Mouse (Mus musculus) limb, embryonic 13.5 days (tissue): ENCODE data around the gene Mtf2. TPM values are rescaled to one million over a fixed set of nuclear protein-coding genes. Genes with fewer than 3 reads are reported as not detected.
A peak's percentile ranks its signal among the peaks of the same experiment; 100 is the strongest.
"Not testable (repeated sequence)": the region's sequence is repeated elsewhere in the genome, so short reads cannot be mapped to it uniquely, and the experiment has no call there.

Source experiments
- ATAC-seq: fragments of 200-750 bp; cut with Nextera tagmentation; 2 replicates; pipeline ENCODE4 v1.8.0; 2017; ENCODE audit warnings: low read depth, moderate number of reproducible peaks, moderate TSS enrichment; ENCODE audit not compliant: low FRiP score
- H3K27ac ChIP-seq: fragments of 300-500 bp; sonication (generic); 2 replicates; pipeline ENCODE4 v1.5.1; 2015; ENCODE audit warnings: inconsistent platforms, mild to moderate bottlenecking, moderate library complexity
- H3K27me3 ChIP-seq: fragments of 300-500 bp; sonication (generic); 2 replicates; pipeline ENCODE4 v1.6.1; 2015; ENCODE audit warnings: mild to moderate bottlenecking, inconsistent platforms
- H3K36me3 ChIP-seq: fragments of 300-500 bp; sonication (generic); 2 replicates; pipeline ENCODE4 v1.6.1; 2015; ENCODE audit warnings: inconsistent platforms, mild to moderate bottlenecking, moderate library complexity
- H3K4me1 ChIP-seq: fragments of 300-500 bp; sonication (generic); 2 replicates; pipeline ENCODE4 v1.6.1; 2015; ENCODE audit warnings: inconsistent platforms
- H3K4me2 ChIP-seq: fragments of 300-500 bp; sonication (generic); replicated peaks from 2 replicates; pipeline ENCODE4 v1.6.1; 2015; ENCODE audit warnings: inconsistent platforms, mild to moderate bottlenecking, moderate library complexity
- H3K4me3 ChIP-seq: fragments of 300-500 bp; sonication (generic); 2 replicates; pipeline ENCODE4 v1.5.1; 2015; ENCODE audit warnings: moderate library complexity, mild to moderate bottlenecking, inconsistent platforms
- H3K9ac ChIP-seq: fragments of 300-500 bp; sonication (generic); 2 replicates; pipeline ENCODE4 v1.6.1; 2015; ENCODE audit warnings: mild to moderate bottlenecking, inconsistent platforms
- H3K9me3 ChIP-seq: fragments of 300-500 bp; sonication (generic); 2 replicates; pipeline ENCODE4 v1.6.1; 2016; ENCODE audit warnings: inconsistent platforms
- WGBS: fragments of 180-500 bp; shearing (Covaris S2); methylation state at CpG from one replicate; pipeline ENCODE4 v1.1.7; 2015; 5-methylcytosine and 5-hydroxymethylcytosine counted together
- polyA plus RNA-seq: library from polyadenylated mRNA; unstranded; fragments of >200 nt; fragmentation: Nextera tagmentation; extraction: Ambion mirVana; gene quantifications from 2 replicates; pipeline ENCODE4 v1.2.1, GENCODE M21; 2015

Gene Mtf2
- 142 and 159 TPM in 2 replicates for polyA plus RNA-seq

DNA sequence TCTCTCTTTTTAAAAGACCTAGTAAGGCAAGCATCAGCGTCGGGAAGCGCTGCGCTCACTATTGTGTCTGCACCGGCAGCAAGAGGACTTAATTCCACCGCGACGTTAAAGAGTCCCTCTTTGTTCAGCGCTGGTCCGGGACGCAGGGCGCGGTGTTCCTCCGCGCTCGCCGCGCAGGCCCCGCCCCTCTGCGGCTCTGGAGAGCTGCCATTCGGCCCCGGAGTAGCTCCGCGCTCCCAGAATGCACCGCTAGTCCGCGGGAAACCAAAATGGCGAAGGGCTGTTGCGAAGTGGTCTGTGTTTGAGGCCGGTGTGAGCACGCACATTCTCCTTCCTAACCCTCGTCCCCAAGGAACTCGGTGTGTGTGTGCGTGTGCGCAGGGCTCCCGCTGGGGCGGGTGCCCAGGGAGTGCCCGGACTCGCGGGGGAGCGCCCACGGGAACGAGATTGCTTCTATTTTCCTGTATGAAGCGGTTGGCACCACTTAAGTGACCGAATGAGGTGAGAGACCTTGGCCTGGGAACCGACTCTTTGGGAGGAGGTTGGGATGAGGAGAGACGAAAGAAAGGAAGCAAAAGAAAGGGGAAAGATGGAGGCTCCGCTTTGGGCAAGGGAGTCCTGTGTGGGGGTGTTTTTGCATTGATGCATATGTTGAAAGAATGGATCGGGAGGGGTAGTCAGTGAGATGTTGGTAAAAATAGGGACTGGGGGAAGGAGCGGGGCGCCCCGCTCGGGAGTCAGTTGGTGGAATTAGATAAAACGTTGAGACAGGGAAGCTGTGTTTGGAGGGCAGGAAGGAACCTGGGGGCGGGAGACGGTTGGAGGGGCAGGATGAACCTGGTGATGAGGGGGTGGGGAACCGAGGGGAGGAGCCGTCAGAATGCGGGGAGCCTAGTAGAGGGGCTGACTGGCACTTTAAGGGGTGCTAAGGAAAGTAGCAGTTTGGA lies at the start of gene Mtf2:
Mtf2 (plus strand) TSS at position 210 of the 947 bp plus-strand sequence.
- under 1% methylated on average over 59 of the region's 59 CpGs for WGBS
- Histone ChIP-seq H3K9me3 (no peaks in the 10 kb centered on the region), H3K4me3 (peak within 1 kb of the TSS; percentile 96), H3K27ac (peak within 1 kb of the TSS; percentile 94), H3K27me3 (no peaks in the 10 kb centered on the region), H3K4me1 (peaks cover 12% of the 10 kb centered on the region), H3K9ac (peak within 1 kb of the TSS; percentile 98), H3K36me3 (peaks cover 25% of the 10 kb centered on the region), H3K4me2 (peak within 1 kb of the TSS; percentile 71)
- peak; percentile 94 for ATAC-seq

DNA sequence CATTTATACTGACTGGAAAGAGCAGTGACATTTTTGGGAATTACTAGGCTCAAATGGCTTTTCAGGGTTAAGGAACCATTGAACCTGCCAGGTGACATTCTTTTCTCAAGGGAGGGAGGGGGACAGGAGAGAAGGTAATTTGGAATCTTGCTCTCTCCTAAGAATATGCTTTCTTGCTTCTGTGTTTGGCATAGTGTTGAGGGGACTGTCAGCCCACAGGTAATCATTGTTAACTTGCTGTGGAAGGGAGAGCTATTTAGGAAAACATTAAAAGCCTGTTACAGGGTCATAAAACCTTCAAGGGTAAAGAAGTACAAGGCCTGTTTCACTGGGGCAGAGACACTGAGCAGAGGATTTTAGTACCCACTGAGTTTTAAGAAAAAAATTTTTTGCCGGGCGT lies 48.2 kb upstream of the Mtf2 start:
- 52% methylated on average over 2 of the region's 2 CpGs for WGBS
- Histone ChIP-seq H3K27me3 (no peaks in the 10 kb centered on the region), H3K9ac (no peak overlapping the region), H3K36me3 (no peaks in the 10 kb centered on the region), H3K4me3 (no peak overlapping the region), H3K27ac (no peak overlapping the region), H3K4me2 (no peak overlapping the region), H3K4me1 (no peaks in the 10 kb centered on the region), H3K9me3 (no peaks in the 10 kb centered on the region)
- no peak for ATAC-seq

DNA sequence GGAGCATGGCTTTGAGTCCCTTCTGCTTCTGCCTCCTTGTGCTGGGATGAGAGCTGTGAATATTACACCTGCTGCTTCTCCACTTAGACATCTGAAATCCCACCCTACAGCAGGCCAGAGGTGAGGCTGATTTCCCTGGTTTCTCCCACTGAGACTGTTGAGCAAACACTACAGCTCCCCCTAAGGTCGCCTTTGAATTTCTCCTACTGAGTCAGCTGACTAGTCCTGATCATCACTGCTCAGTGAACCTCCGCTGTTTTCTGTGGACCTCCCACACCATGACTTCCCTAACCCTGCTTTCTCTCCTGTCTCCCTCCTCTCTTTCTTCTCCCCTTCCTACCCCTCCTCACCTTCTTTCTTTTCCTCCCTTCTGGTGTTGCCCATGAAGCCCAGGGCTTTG lies 46.1 kb upstream of the Mtf2 start:
- no peak overlapping the region for H3K9ac ChIP-seq
- H3K36me3 ChIP-seq, result no peaks in the 10 kb centered on the region
- WGBS, result 22% methylated on average over 2 of the region's 2 CpGs
- no peak overlapping the region for H3K27ac ChIP-seq
- H3K27me3 ChIP-seq, result no peaks in the 10 kb centered on the region
- H3K9me3 ChIP-seq, result no peaks in the 10 kb centered on the region
- no peak for ATAC-seq
- H3K4me1 ChIP-seq, result no peaks in the 10 kb centered on the region
- no peak overlapping the region for H3K4me2 ChIP-seq
- H3K4me3 ChIP-seq, result no peak overlapping the region

GRCm38 (mm10) chr5:108021346-108021745 lies 44.1 kb upstream of the Mtf2 start:
- no peak for ATAC-seq
- H3K27ac ChIP-seq, result no peak overlapping the region
- H3K36me3 ChIP-seq, result no peaks in the 10 kb centered on the region
- H3K4me2 ChIP-seq, result no peak overlapping the region
- no peaks in the 10 kb centered on the region for H3K9me3 ChIP-seq
- H3K27me3 ChIP-seq, result no peaks in the 10 kb centered on the region
- H3K9ac ChIP-seq, result no peak overlapping the region
- no peaks in the 10 kb centered on the region for H3K4me1 ChIP-seq
- H3K4me3 ChIP-seq, result no peak overlapping the region
- WGBS, result 47% methylated on average over 3 of the region's 3 CpGs

DNA sequence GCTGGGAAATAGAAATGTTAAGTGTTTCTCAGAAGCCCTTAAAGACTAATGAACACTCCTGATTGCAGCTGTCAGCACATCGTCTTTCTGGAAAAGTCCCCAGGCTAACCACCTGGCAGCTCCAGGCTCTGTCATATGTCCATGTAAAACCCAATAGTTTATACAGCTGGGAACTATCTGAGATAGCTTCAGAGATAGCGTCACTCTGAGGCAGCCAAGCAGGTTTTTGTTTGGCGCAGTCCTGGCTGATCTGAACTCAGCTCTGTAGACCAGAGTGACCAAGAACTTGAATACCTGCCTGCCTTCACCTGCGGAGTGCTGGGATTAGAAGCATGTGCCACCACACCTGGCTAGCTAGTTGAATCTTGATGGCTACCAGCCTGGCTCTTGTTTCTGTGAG lies 37.2 kb upstream of the Mtf2 start:
- Histone ChIP-seq H3K9ac (no peak overlapping the region), H3K4me3 (no peak overlapping the region), H3K27ac (no peak overlapping the region), H3K27me3 (no peaks in the 10 kb centered on the region), H3K9me3 (no peaks in the 10 kb centered on the region), H3K36me3 (no peaks in the 10 kb centered on the region), H3K4me1 (no peaks in the 10 kb centered on the region), H3K4me2 (no peak overlapping the region)
- no peak for ATAC-seq
- WGBS, result 88% methylated on average over 4 of the region's 4 CpGs

- 85% methylated on average over 7 of the region's 7 CpGs for WGBS
- H3K27ac ChIP-seq, result not testable (repeated sequence)
These were observed 36.5 kb upstream of the Mtf2 start for GRCm38 (mm10) chr5:108028797-108029536.

GRCm38 (mm10) chr5:108029968-108030367 lies 35.5 kb upstream of the Mtf2 start:
- H3K27ac ChIP-seq, result no peak overlapping the region
- no peaks in the 10 kb centered on the region for H3K9me3 ChIP-seq
- ATAC-seq, result no peak
- H3K36me3 ChIP-seq, result no peaks in the 10 kb centered on the region
- no peak overlapping the region for H3K4me3 ChIP-seq
- H3K4me2 ChIP-seq, result no peak overlapping the region
- 70% methylated on average over 2 of the region's 2 CpGs for whole genome bisulfite sequencing
- no peaks in the 10 kb centered on the region for H3K27me3 ChIP-seq
- H3K9ac ChIP-seq, result no peak overlapping the region
- no peaks in the 10 kb centered on the region for H3K4me1 ChIP-seq

More at GRCm38 (mm10) chr5:108028797-108029536, 36.5 kb upstream of the Mtf2 start:
- not testable (repeated sequence) for H3K4me3 ChIP-seq, H3K27me3 ChIP-seq, ATAC-seq, H3K4me1 ChIP-seq, H3K9me3 ChIP-seq, H3K36me3 ChIP-seq, H3K9ac ChIP-seq, H3K4me2 ChIP-seq

DNA sequence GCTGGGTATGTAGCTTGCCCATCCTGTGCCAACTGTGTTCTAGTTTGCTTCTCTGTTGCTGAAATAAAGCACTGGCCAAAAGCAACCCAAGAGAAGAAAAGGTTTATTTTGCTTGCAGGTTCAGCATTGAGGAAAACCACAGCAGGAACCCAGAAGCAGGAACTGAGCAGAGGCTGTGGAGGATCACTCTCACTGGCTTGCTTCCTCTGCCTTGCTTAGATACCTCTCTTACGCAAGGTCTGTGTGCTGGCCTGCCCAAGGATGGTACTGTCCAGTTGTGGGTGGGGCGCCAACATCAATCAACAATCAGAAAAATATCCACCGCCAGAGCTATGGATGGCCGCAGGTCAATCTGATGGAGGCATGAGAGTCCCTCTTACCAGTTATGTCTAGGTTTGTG lies 34.2 kb upstream of the Mtf2 start:
- H3K4me2 ChIP-seq, result no peak overlapping the region
- H3K27me3 ChIP-seq, result no peaks in the 10 kb centered on the region
- no peak overlapping the region for H3K27ac ChIP-seq
- H3K36me3 ChIP-seq, result no peaks in the 10 kb centered on the region
- no peaks in the 10 kb centered on the region for H3K4me1 ChIP-seq
- 89% methylated on average over 4 of the region's 4 CpGs for WGBS
- no peak for ATAC-seq
- H3K4me3 ChIP-seq, result no peak overlapping the region
- H3K9me3 ChIP-seq, result no peaks in the 10 kb centered on the region
- no peak overlapping the region for H3K9ac ChIP-seq

GRCm38 (mm10) chr5:108034194-108034593 lies 31.3 kb upstream of the Mtf2 start:
- Histone ChIP-seq H3K9me3 (no peaks in the 10 kb centered on the region), H3K4me2 (no peak overlapping the region), H3K27me3 (no peaks in the 10 kb centered on the region), H3K27ac (no peak overlapping the region), H3K9ac (no peak overlapping the region), H3K36me3 (no peaks in the 10 kb centered on the region), H3K4me3 (no peak overlapping the region), H3K4me1 (no peaks in the 10 kb centered on the region)
- no peak for ATAC-seq
- 36% methylated on average over 4 of the region's 4 CpGs for WGBS

DNA sequence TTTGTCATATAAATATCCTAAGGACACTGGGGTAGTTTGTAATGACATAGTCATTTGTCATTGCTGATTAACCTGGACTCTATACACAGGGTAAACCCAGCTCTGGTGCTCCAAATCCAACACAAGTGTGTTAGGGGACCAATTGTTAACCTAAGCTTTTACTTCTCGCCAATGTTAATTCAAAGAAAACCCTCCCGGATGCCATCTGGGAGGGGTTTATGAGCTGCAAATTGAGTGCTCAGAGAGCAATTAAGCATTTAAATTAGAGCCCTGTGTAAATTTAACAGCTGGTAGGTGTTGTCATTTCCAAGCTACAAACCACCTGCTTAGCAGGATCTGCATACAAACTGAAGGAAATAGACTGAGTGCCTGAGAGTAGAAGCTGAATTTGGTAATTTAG lies 30.0 kb upstream of the Mtf2 start:
- Histone ChIP-seq H3K9me3 (no peaks in the 10 kb centered on the region), H3K9ac (no peak overlapping the region), H3K27ac (no peak overlapping the region), H3K4me1 (no peaks in the 10 kb centered on the region), H3K4me2 (no peak overlapping the region), H3K36me3 (no peaks in the 10 kb centered on the region), H3K4me3 (no peak overlapping the region), H3K27me3 (no peaks in the 10 kb centered on the region)
- WGBS, result 8% methylated on average over 2 of the region's 2 CpGs
- no peak for ATAC-seq

GRCm38 (mm10) chr5:108042061-108042460 lies 23.4 kb upstream of the Mtf2 start:
- H3K27me3 ChIP-seq, result no peaks in the 10 kb centered on the region
- H3K9ac ChIP-seq, result no peak overlapping the region
- ATAC-seq, result no peak
- H3K4me3 ChIP-seq, result no peak overlapping the region
- H3K9me3 ChIP-seq, result no peaks in the 10 kb centered on the region
- H3K4me2 ChIP-seq, result no peak overlapping the region
- H3K36me3 ChIP-seq, result no peaks in the 10 kb centered on the region
- WGBS, result 89% methylated on average over 5 of the region's 5 CpGs
- H3K4me1 ChIP-seq, result no peaks in the 10 kb centered on the region; the same call in 1 of the 2 replicates
- no peak overlapping the region for H3K27ac ChIP-seq

DNA sequence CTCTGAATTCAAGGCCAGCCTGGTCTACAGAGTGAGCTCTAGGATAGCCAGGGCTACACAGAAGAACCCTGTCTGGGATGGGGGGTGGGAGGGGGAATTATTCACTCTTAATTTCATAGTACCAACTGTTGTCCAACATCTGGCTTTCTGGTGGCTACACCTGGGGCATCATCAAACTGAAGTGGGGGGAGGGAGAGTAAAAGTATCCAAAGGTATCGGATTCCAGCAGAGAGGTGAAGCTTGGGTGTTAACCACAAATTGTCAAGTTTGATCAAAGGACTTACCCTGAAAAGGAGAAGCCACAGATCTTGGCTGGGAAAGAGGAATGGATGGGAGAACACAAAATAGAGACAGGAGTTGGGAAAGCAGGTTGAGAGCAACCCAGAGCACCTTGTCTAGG lies 21.6 kb upstream of the Mtf2 start:
- no peak overlapping the region for H3K4me3 ChIP-seq
- H3K27me3 ChIP-seq, result no peaks in the 10 kb centered on the region
- H3K4me2 ChIP-seq, result no peak overlapping the region
- H3K9ac ChIP-seq, result no peak overlapping the region
- WGBS, result 17% methylated on average over 1 of the region's 1 CpGs
- no peaks in the 10 kb centered on the region for H3K9me3 ChIP-seq
- H3K27ac ChIP-seq, result no peak overlapping the region
- no peaks in the 10 kb centered on the region; the same call in 1 of the 2 replicates for H3K4me1 ChIP-seq
- no peak for ATAC-seq
- no peaks in the 10 kb centered on the region for H3K36me3 ChIP-seq
